Mouse (Mus musculus): ENCODE measurements around the gene Nobox.

- TF ChIP-seq EP300 (optimal IDR thresholded peaks at IDR 0.05) (no peak), CTCF (IDR thresholded peaks at IDR 0.05; ENCODE audit: low read depth) (no peak)
Measured at GRCm38 (mm10) chr6:43312961-43313656, 3.8 kb upstream of the Nobox start.
